Mouse (Mus musculus) liver, embryonic 11.5 days (tissue): Measurements from ENCODE around the gene Dstn. TPM values are rescaled to one million over a fixed set of nuclear protein-coding genes. Genes with fewer than 3 reads are reported as not detected.

ENCODE experiments used
- polyA plus RNA-seq: library from polyadenylated mRNA; unstranded; fragments of >200 nt; fragmentation: Nextera tagmentation; extraction: Ambion mirVana; gene quantifications from 2 replicates; pipeline ENCODE4 v1.2.1, GENCODE M21; 2014

The Dstn gene
- polyA plus RNA-seq, 1 experiment from 2014 or later, result 242 TPM

Other genes with a start within 250 kb of the Dstn start
- gene Bfsp1, start 52.1 kb upstream of the Dstn start, polyA plus RNA-seq, result 0.45 and 0.96 TPM in 2 replicates
- 63.6 and 89.6 TPM in 2 replicates for gene Rrbp1, start 95.9 kb downstream of the Dstn start, polyA plus RNA-seq
- gene Banf2, start 117.7 kb downstream of the Dstn start, polyA plus RNA-seq, result not detected in 2 replicates